28 mouse cellular contexts compared by ENCODE assay signal in the genomic region with DNA sequence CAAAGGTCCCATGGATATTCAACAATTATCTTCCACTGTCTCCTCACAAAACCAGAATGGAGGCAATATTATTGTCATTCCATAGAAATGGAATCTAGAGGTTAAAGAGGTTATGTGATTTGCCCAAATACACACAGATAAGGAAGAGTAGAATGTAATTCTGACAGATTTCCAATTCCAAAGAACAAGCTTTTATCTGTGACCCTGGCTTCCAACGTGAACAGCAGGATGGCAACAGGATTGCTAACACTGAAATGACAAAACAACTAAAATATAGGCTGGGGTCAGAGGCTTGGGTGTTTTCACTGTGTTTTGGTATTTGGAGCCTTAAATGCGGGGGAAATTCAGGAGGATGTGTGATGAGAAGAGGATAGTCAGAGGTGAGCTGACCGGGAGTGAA.
"Had no signal": no experiment of that assay in that cellular context is flagged by ENCODE, and none has a peak within 500 bp of the region (broad histone marks: within the 10 kb centered on the region; RNA-seq: fewer than 3 reads in every experiment).

No protein-coding gene starts in this region.

- H3K36me3 ChIP-seq: heart, embryonic 12.5 days; heart, embryonic 13.5 days; heart, embryonic 15.5 days; hindbrain, embryonic 12.5 days; hindbrain, embryonic 13.5 days; hindbrain, embryonic 15.5 days; intestine, embryonic 15.5 days; kidney, embryonic 15.5 days had no signal

- H3K9me3 ChIP-seq: heart, embryonic 12.5 days; heart, embryonic 13.5 days; heart, embryonic 15.5 days; hindbrain, embryonic 10.5 days; hindbrain, embryonic 12.5 days; hindbrain, embryonic 13.5 days; hindbrain, embryonic 15.5 days; intestine, embryonic 15.5 days; kidney, embryonic 15.5 days had no signal

- H3K27ac ChIP-seq: heart, embryonic 13.5 days; heart, embryonic 15.5 days; hindbrain, embryonic 10.5 days; hindbrain, embryonic 12.5 days; hindbrain, embryonic 13.5 days; hindbrain, embryonic 14.5 days; hindbrain, embryonic 15.5 days; hindbrain, postnatal 0 days; intestine, embryonic 15.5 days; kidney, embryonic 15.5 days; kidney, postnatal 0 days; layer of hippocampus, adult 2 months had no signal

- DNase-seq: heart, postnatal 14 days; heart, postnatal 36 days; heart, postnatal 4 days; kidney, adult 11 months; kidney, adult 18-20 months; kidney, adult 2 months; kidney, adult 8-10 months; kidney, adult 9 months; kidney, postnatal 10 days; kidney, postnatal 14 days; kidney, postnatal 25 days; kidney, postnatal 36 days; kidney, postnatal 4 days; layer of hippocampus, adult 9-11 months; layer of hippocampus, postnatal 36 days had no signal

- H3K9ac ChIP-seq: heart, embryonic 12.5 days; heart, embryonic 13.5 days; heart, embryonic 15.5 days; hindbrain, embryonic 12.5 days; hindbrain, embryonic 13.5 days; hindbrain, embryonic 14.5 days; hindbrain, embryonic 15.5 days; intestine, embryonic 15.5 days; kidney, embryonic 15.5 days had no signal

- H3K27me3 ChIP-seq: heart, embryonic 12.5 days; heart, embryonic 13.5 days; heart, embryonic 15.5 days; hindbrain, embryonic 12.5 days; hindbrain, embryonic 13.5 days; hindbrain, embryonic 15.5 days; intestine, embryonic 15.5 days; kidney, embryonic 15.5 days had no signal

- H3K4me3 ChIP-seq: heart, embryonic 12.5 days; heart, embryonic 13.5 days; heart, embryonic 15.5 days; hindbrain, embryonic 10.5 days; hindbrain, embryonic 12.5 days; hindbrain, embryonic 13.5 days; hindbrain, embryonic 15.5 days; intestine, embryonic 15.5 days; kidney, embryonic 15.5 days; layer of hippocampus, adult 2 months had no signal

- H3K4me1 ChIP-seq: heart, embryonic 15.5 days; hindbrain, embryonic 10.5 days; hindbrain, embryonic 13.5 days; hindbrain, embryonic 15.5 days; intestine, embryonic 15.5 days; kidney, embryonic 15.5 days had no signal
